Mouse (Mus musculus): ENCODE results near the gene Birc3. TPM values are rescaled to one million over a fixed set of nuclear protein-coding genes. Genes with fewer than 3 reads are reported as not detected.
"Not testable (repeated sequence)": the region's sequence is repeated elsewhere in the genome, so short reads cannot be mapped to it uniquely, and the experiment has no call there.

The Birc3 gene
- polyA plus RNA-seq, 1 experiment from 2014 or later: 15.9 TPM

- H3K9ac ChIP-seq: no peak overlapping the region
- H3K27me3 ChIP-seq: no peaks in the 10 kb centered on the region
- 62% methylated on average over 3 of the region's 3 CpGs for WGBS
- peaks cover 17% of the 10 kb centered on the region for H3K36me3 ChIP-seq
- ATAC-seq (ENCODE audit: insufficient number of reproducible peaks, low FRiP score, low TSS enrichment, low read depth): no peak
- H3K4me3 ChIP-seq: no peak overlapping the region
- no peaks in the 10 kb centered on the region for H3K9me3 ChIP-seq
- no peaks in the 10 kb centered on the region for H3K4me1 ChIP-seq
- H3K27ac ChIP-seq: no peak overlapping the region
- H3K4me2 ChIP-seq: no peak overlapping the region
These were observed 17.1 kb downstream of the Birc3 start for GRCm38 (mm10) chr9:7855912-7856311.

- no peak overlapping the region for H3K4me2 ChIP-seq
These were observed 17.6 kb downstream of the Birc3 start for GRCm38 (mm10) chr9:7855374-7855773.

GRCm38 (mm10) chr9:7854196-7854595 lies 18.8 kb downstream of the Birc3 start:
- not testable (repeated sequence) for H3K27me3 ChIP-seq; H3K9ac ChIP-seq; H3K9me3 ChIP-seq; H3K4me3 ChIP-seq; H3K4me2 ChIP-seq; ATAC-seq (ENCODE audit: insufficient number of reproducible peaks, low FRiP score, low TSS enrichment, low read depth); H3K27ac ChIP-seq; H3K4me1 ChIP-seq
- 75% methylated on average over 14 of the region's 14 CpGs for WGBS
- peaks cover 12% of the 10 kb centered on the region for H3K36me3 ChIP-seq

More at GRCm38 (mm10) chr9:7855374-7855773, 17.6 kb downstream of the Birc3 start:
- Histone ChIP-seq H3K9me3 (no peaks in the 10 kb centered on the region), H3K9ac (no peak overlapping the region), H3K36me3 (peaks cover 15% of the 10 kb centered on the region), H3K4me3 (no peak overlapping the region), H3K27me3 (no peaks in the 10 kb centered on the region), H3K27ac (no peak overlapping the region), H3K4me1 (no peaks in the 10 kb centered on the region)
- WGBS: 46% methylated on average over 1 of the region's 1 CpGs
- no peak for ATAC-seq (ENCODE audit: insufficient number of reproducible peaks, low FRiP score, low TSS enrichment, low read depth)

- Histone ChIP-seq H3K4me1 (no peaks in the 10 kb centered on the region), H3K27ac (no peak overlapping the region), H3K9me3 (no peaks in the 10 kb centered on the region), H3K9ac (no peak overlapping the region), H3K4me3 (no peak overlapping the region), H3K27me3 (no peaks in the 10 kb centered on the region), H3K4me2 (no peak overlapping the region), H3K36me3 (peaks cover 17% of the 10 kb centered on the region)
- WGBS: 87% methylated on average over 4 of the region's 4 CpGs
- ATAC-seq (ENCODE audit: insufficient number of reproducible peaks, low FRiP score, low TSS enrichment, low read depth): 0 out of 2 replicates have a peak, but pooled peaks have one; percentile 58
These were observed 20.4 kb downstream of the Birc3 start for GRCm38 (mm10) chr9:7852346-7853230.

- Histone ChIP-seq H3K4me3 (no peak overlapping the region), H3K9me3 (no peaks in the 10 kb centered on the region), H3K4me2 (no peak overlapping the region), H3K27me3 (no peaks in the 10 kb centered on the region), H3K9ac (no peak overlapping the region), H3K36me3 (peaks cover 12% of the 10 kb centered on the region), H3K4me1 (no peaks in the 10 kb centered on the region), H3K27ac (no peak overlapping the region)
- no peak for ATAC-seq (ENCODE audit: insufficient number of reproducible peaks, low FRiP score, low TSS enrichment, low read depth)
- WGBS: 88% methylated on average over 8 of the region's 8 CpGs
These were observed 21.1 kb downstream of the Birc3 start for GRCm38 (mm10) chr9:7851841-7852240.

- H3K36me3 ChIP-seq: peaks cover 10% of the 10 kb centered on the region
- ATAC-seq (ENCODE audit: insufficient number of reproducible peaks, low FRiP score, low TSS enrichment, low read depth): no peak
- no peaks in the 10 kb centered on the region for H3K4me1 ChIP-seq
- H3K27me3 ChIP-seq: no peaks in the 10 kb centered on the region
- no peak overlapping the region for H3K4me2 ChIP-seq
- WGBS: 92% methylated on average over 18 of the region's 18 CpGs
- no peak overlapping the region for H3K4me3 ChIP-seq
- no peak overlapping the region for H3K9ac ChIP-seq
- H3K27ac ChIP-seq: no peak overlapping the region
- no peaks in the 10 kb centered on the region for H3K9me3 ChIP-seq
These were observed 24.8 kb downstream of the Birc3 start for GRCm38 (mm10) chr9:7848191-7848590.

GRCm38 (mm10) chr9:7846667-7847199 lies 26.3 kb downstream of the Birc3 start:
- Histone ChIP-seq H3K4me2 (no peak overlapping the region), H3K27me3 (no peaks in the 10 kb centered on the region), H3K4me3 (no peak overlapping the region), H3K9me3 (no peaks in the 10 kb centered on the region), H3K4me1 (no peaks in the 10 kb centered on the region), H3K9ac (no peak overlapping the region), H3K27ac (no peak overlapping the region), H3K36me3 (peaks cover 10% of the 10 kb centered on the region)
- 89% methylated on average over 1 of the region's 1 CpGs for WGBS
- ATAC-seq (ENCODE audit: insufficient number of reproducible peaks, low FRiP score, low TSS enrichment, low read depth): no peak

DNA sequence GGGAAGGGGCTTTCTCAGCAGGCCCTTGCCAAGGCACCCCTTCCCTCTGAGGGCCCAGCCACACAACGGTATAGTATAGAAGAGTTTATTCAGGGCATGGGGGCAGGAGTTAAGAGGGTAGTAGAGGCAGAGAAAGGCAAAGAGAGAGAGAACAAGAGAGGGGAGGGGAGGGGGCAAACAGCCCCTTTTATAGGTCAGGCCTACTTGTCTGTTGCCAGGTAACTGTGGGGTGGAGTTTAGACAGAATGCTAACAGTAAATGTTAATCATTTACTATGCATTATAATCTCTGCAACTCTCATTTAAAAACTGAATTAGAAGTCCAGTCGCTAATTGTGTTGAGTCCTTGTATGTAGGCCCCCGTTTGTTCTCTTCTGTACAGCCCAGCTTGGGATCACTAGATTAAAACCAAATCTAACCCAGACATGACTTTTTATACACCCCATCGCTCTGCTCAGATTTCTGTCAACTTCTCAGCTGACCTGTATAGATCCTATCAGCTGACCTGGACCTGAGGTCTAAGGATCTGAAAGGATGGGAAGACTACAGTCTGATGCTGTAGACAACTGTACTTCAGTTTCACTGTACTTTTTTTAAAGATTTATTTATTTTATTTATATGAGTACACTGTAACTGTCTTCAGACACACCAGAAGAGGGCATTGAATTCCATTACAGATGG lies 27.6 kb downstream of the Birc3 start:
- no peak for ATAC-seq (ENCODE audit: insufficient number of reproducible peaks, low FRiP score, low TSS enrichment, low read depth)
- Histone ChIP-seq H3K4me1 (no peaks in the 10 kb centered on the region), H3K4me2 (no peak overlapping the region), H3K27ac (no peak overlapping the region), H3K9ac (no peak overlapping the region), H3K4me3 (no peak overlapping the region), H3K36me3 (peaks cover 6% of the 10 kb centered on the region; the same call in 1 of the 2 replicates), H3K27me3 (no peaks in the 10 kb centered on the region), H3K9me3 (no peaks in the 10 kb centered on the region)
- 74% methylated on average over 4 of the region's 4 CpGs for WGBS

GRCm38 (mm10) chr9:7841221-7841620 lies 31.8 kb downstream of the Birc3 start:
- WGBS: 62% methylated on average over 6 of the region's 6 CpGs
- Histone ChIP-seq H3K4me1 (0 out of 2 replicates have a peak, but pooled peaks cover 2% of the 10 kb centered on the region), H3K9me3 (no peaks in the 10 kb centered on the region), H3K9ac (no peak overlapping the region), H3K4me2 (no peak overlapping the region), H3K27ac (no peak overlapping the region), H3K36me3 (no peaks in the 10 kb centered on the region), H3K27me3 (no peaks in the 10 kb centered on the region), H3K4me3 (no peak overlapping the region)
- no peak for ATAC-seq (ENCODE audit: insufficient number of reproducible peaks, low FRiP score, low TSS enrichment, low read depth)

- peak overlapping the region; percentile 99 for H3K27ac ChIP-seq
- H3K4me2 ChIP-seq: peak overlapping the region; percentile 61
- ATAC-seq (ENCODE audit: insufficient number of reproducible peaks, low FRiP score, low TSS enrichment, low read depth): no peak
- peak overlapping the region; percentile 67 for H3K4me3 ChIP-seq
- peak overlapping the region; percentile 73; the same call in 1 of the 2 replicates for H3K9ac ChIP-seq
- H3K9me3 ChIP-seq: no peaks in the 10 kb centered on the region
- H3K27me3 ChIP-seq: no peaks in the 10 kb centered on the region
- 9% methylated on average over 14 of the region's 14 CpGs for WGBS
- H3K36me3 ChIP-seq: peaks cover 17% of the 10 kb centered on the region
- H3K4me1 ChIP-seq: peaks cover 12% of the 10 kb centered on the region; the same call in 1 of the 2 replicates
These were observed 35.1 kb downstream of the Birc3 start for GRCm38 (mm10) chr9:7837806-7838440.

GRCm38 (mm10) chr9:7836905-7837805 lies 35.8 kb downstream of the Birc3 start, which contains the start of gene Birc2:
TSS of gene Birc2 (minus strand) at chr9:7837064.
- under 1% methylated on average over 67 of the region's 68 CpGs for WGBS
- ATAC-seq (ENCODE audit: insufficient number of reproducible peaks, low FRiP score, low TSS enrichment, low read depth): peak; percentile 98
- Histone ChIP-seq H3K4me1 (peaks cover 12% of the 10 kb centered on the region; the same call in 1 of the 2 replicates), H3K36me3 (peaks cover 17% of the 10 kb centered on the region), H3K27me3 (no peaks in the 10 kb centered on the region), H3K4me2 (peak within 1 kb of the TSS; percentile 61), H3K9me3 (no peaks in the 10 kb centered on the region), H3K9ac (peak within 1 kb of the TSS; percentile 87), H3K4me3 (peak within 1 kb of the TSS; percentile 67), H3K27ac (peak within 1 kb of the TSS; percentile 99)

Data from limb, embryonic 15.5 days (tissue).